Mouse (Mus musculus) CH12.LX (cell line): ENCODE data around the gene Fbrsl1. TPM values are rescaled to one million over a fixed set of nuclear protein-coding genes. Genes with fewer than 3 reads are reported as not detected.

Source experiments
- DNase-seq: peaks from one replicate; pipeline ENCODE4 v3.0.0-alpha.2; 2013; ENCODE audit errors: extremely low read depth
- H3K27ac ChIP-seq: 2 replicates; pipeline ENCODE4 v1.5.1; 2012; ENCODE audit warnings: low read depth, mild to moderate bottlenecking, control low read depth, moderate library complexity; ENCODE audit not compliant: insufficient read depth
- H3K27me3 ChIP-seq: replicated peaks from 2 replicates; pipeline ENCODE3; 2012; ENCODE audit warnings: inconsistent platforms
- H3K36me3 ChIP-seq, 2 experiments: replicated peaks in 1 of 2; 2 replicates each; pipeline versions ENCODE3 to v1.6.1; 2012; ENCODE audit warnings: inconsistent platforms in 1 of 2, low read length in 1 of 2, mild to moderate bottlenecking in 1 of 2, mixed read lengths in 1 of 2, moderate library complexity in 1 of 2; ENCODE audit not compliant: control insufficient read depth in 1 of 2, insufficient read depth in 1 of 2
- H3K4me1 ChIP-seq, 2 experiments: 2 replicates each; pipeline ENCODE4 v1.6.1; 2012; ENCODE audit warnings: inconsistent platforms in 1 of 2, moderate library complexity in 1 of 2; ENCODE audit not compliant: insufficient read depth in 2 of 2, control insufficient read depth in 1 of 2
- H3K4me2 ChIP-seq: 2 replicates; pipeline ENCODE4 v1.6.1; 2012; ENCODE audit warnings: low read depth, mild to moderate bottlenecking, control low read depth; ENCODE audit not compliant: poor library complexity, insufficient read depth, severe bottlenecking
- H3K4me3 ChIP-seq, 3 experiments: fragments of 150-350 bp in 1 of 3; sonication (generic) in 1 of 3; replicated peaks in 1 of 3; 2 replicates each; pipeline versions ENCODE3 to v1.5.1; 2011 to 2012; ENCODE audit warnings: low read depth in 2 of 3, low read length in 2 of 3, mild to moderate bottlenecking in 2 of 3, moderate library complexity in 2 of 3, control low read depth in 1 of 3, improper control_type of control experiment in 1 of 3, inconsistent platforms in 1 of 3, mixed read lengths in 1 of 3; ENCODE audit not compliant: poor library complexity in 1 of 3
- H3K79me2 ChIP-seq: replicated peaks from 2 replicates; pipeline ENCODE4 v1.6.1; 2012; ENCODE audit warnings: mild to moderate bottlenecking, moderate library complexity; ENCODE audit not compliant: control insufficient read depth, poor library complexity, insufficient read depth, severe bottlenecking; ENCODE audit errors: extremely low read depth
- H3K9ac ChIP-seq: 2 replicates; pipeline ENCODE4 v1.6.1; 2012; ENCODE audit warnings: low read depth, mild to moderate bottlenecking, control low read depth, moderate library complexity; ENCODE audit not compliant: insufficient read depth
- H3K9me3 ChIP-seq: replicated peaks from 2 replicates; pipeline ENCODE3; 2012; ENCODE audit warnings: low read length, inconsistent platforms, mixed read lengths
- BHLHE40 ChIP-seq: IDR thresholded peaks from 2 replicates; pipeline ENCODE4 v1.6.1; 2011; ENCODE audit warnings: mild to moderate bottlenecking, low read depth, low read length, improper control_type of control experiment
- CHD1 ChIP-seq: IDR thresholded peaks from 2 replicates; pipeline ENCODE4 v1.6.1; 2012; ENCODE audit warnings: low read depth, low read length, improper control_type of control experiment, inconsistent platforms
- CHD2 ChIP-seq: IDR thresholded peaks from 2 replicates; pipeline ENCODE4 v1.6.1; 2011; ENCODE audit warnings: low read length, improper control_type of control experiment
- EP300 ChIP-seq: IDR thresholded peaks from 2 replicates; pipeline ENCODE4 v1.6.1; 2011; ENCODE audit warnings: low read length, improper control_type of control experiment
- ETS1 ChIP-seq: conservative IDR thresholded peaks from 2 replicates; pipeline ENCODE4 v1.6.1; 2012; ENCODE audit warnings: low read depth, mild to moderate bottlenecking, inconsistent platforms, low read length, improper control_type of control experiment, moderate library complexity
- GABPA ChIP-seq: IDR thresholded peaks from 2 replicates; pipeline ENCODE4 v1.6.1; 2012; ENCODE audit warnings: low read depth, low read length, improper control_type of control experiment, inconsistent platforms; ENCODE audit not compliant: insufficient replicate concordance
- HCFC1 ChIP-seq: IDR thresholded peaks from 2 replicates; pipeline ENCODE4 v1.6.1; 2012; ENCODE audit warnings: low read depth, mild to moderate bottlenecking, inconsistent platforms, low read length, improper control_type of control experiment
- IRF4 ChIP-seq: IDR thresholded peaks from 2 replicates; pipeline ENCODE4 v1.6.1; 2014; ENCODE audit warnings: low read depth, mild to moderate bottlenecking, inconsistent platforms, low read length, improper control_type of control experiment
- JUN ChIP-seq: IDR thresholded peaks from 2 replicates; pipeline ENCODE4 v1.6.1; 2011; ENCODE audit warnings: low read depth, mild to moderate bottlenecking, low read length, improper control_type of control experiment, moderate library complexity; ENCODE audit not compliant: insufficient read depth
- JUND ChIP-seq: conservative IDR thresholded peaks from 2 replicates; pipeline ENCODE4 v1.6.1; 2011; ENCODE audit warnings: low read depth, low read length, improper control_type of control experiment
- MAFK ChIP-seq: IDR thresholded peaks from 2 replicates; pipeline ENCODE4 v1.6.1; 2011; ENCODE audit warnings: low read length, improper control_type of control experiment; ENCODE audit not compliant: insufficient replicate concordance
- MAX ChIP-seq: IDR thresholded peaks from 2 replicates; pipeline ENCODE4 v1.6.1; 2011; ENCODE audit warnings: low read length, improper control_type of control experiment
- MAZ ChIP-seq: IDR thresholded peaks from 2 replicates; pipeline ENCODE4 v1.6.1; 2012; ENCODE audit warnings: low read depth, mild to moderate bottlenecking, inconsistent platforms, low read length, improper control_type of control experiment, moderate library complexity
- MEF2A ChIP-seq: IDR thresholded peaks from 2 replicates; pipeline ENCODE4 v1.6.1; 2014; ENCODE audit warnings: low read depth, mild to moderate bottlenecking, inconsistent platforms, low read length, improper control_type of control experiment, borderline replicate concordance
- MXI1 ChIP-seq: IDR thresholded peaks from 2 replicates; pipeline ENCODE4 v1.6.1; 2011; ENCODE audit warnings: mild to moderate bottlenecking, low read depth, low read length, improper control_type of control experiment
- NRF1 ChIP-seq: IDR thresholded peaks from 2 replicates; pipeline ENCODE4 v1.6.1; 2014; ENCODE audit warnings: low read depth, mild to moderate bottlenecking, inconsistent platforms, low read length, improper control_type of control experiment, moderate library complexity
- PAX5 ChIP-seq: IDR thresholded peaks from 2 replicates; pipeline ENCODE4 v1.6.1; 2012; ENCODE audit warnings: low read length, inconsistent platforms, mixed read lengths
- POLR2AphosphoS2 ChIP-seq: IDR thresholded peaks from 2 replicates; pipeline ENCODE4 v1.6.1; 2011; ENCODE audit warnings: low read depth, low read length, improper control_type of control experiment
- RAD21 ChIP-seq: IDR thresholded peaks from 2 replicates; pipeline ENCODE4 v1.6.1; 2011; ENCODE audit warnings: low read depth, mild to moderate bottlenecking, low read length, improper control_type of control experiment, moderate library complexity
- SIN3A ChIP-seq: IDR thresholded peaks from 2 replicates; pipeline ENCODE4 v1.6.1; 2012; ENCODE audit warnings: low read length, improper control_type of control experiment, inconsistent platforms
- TBP ChIP-seq: conservative IDR thresholded peaks from 2 replicates; pipeline ENCODE4 v1.6.1; 2011; ENCODE audit warnings: low read depth, low read length, improper control_type of control experiment
- TCF12 ChIP-seq: IDR thresholded peaks from 2 replicates; pipeline ENCODE4 v1.6.1; 2014; ENCODE audit warnings: low read depth, mild to moderate bottlenecking, inconsistent platforms, low read length, improper control_type of control experiment
- UBTF ChIP-seq: IDR thresholded peaks from 2 replicates; pipeline ENCODE4 v1.6.1; 2012; ENCODE audit warnings: low read depth, mild to moderate bottlenecking, inconsistent platforms, low read length, improper control_type of control experiment, moderate library complexity
- ZC3H11A ChIP-seq: IDR thresholded peaks from 2 replicates; pipeline ENCODE4 v1.6.1; 2012; ENCODE audit warnings: low read depth, mild to moderate bottlenecking, inconsistent platforms, low read length, improper control_type of control experiment
- ZKSCAN1 ChIP-seq: IDR thresholded peaks from 2 replicates; pipeline ENCODE4 v1.6.1; 2012; ENCODE audit warnings: low read depth, inconsistent platforms, low read length, improper control_type of control experiment, borderline replicate concordance
- ZNF384 ChIP-seq: IDR thresholded peaks from 2 replicates; pipeline ENCODE4 v1.6.1; 2012; ENCODE audit warnings: low read depth, low read length, improper control_type of control experiment, inconsistent platforms
- dilution Hi-C: fragments of 300-500 bp; cut with MboI; formaldehyde crosslinking; loops from 2 replicates; pipeline ENCODE4 v1.14.3; 2020; ENCODE audit warnings: low sequenced_read_pairs; ENCODE audit not compliant: extremely low pct_unique_long_range_greater_than_20kb, extremely low pct_ligation_motif_present
- in situ Hi-C: fragments of 300-500 bp; cut with MboI; formaldehyde crosslinking; loops from 3 replicates; pipeline ENCODE4 v1.14.3; 2019; ENCODE audit warnings: low sequenced_read_pairs, low pct_ligation_motif_present, low pct_unique_long_range_greater_than_20kb, mixed read lengths
- polyA plus RNA-seq: library from polyadenylated mRNA; unstranded; fragments of >175 nt; gene quantifications from 2 replicates; pipeline ENCODE4 v1.2.1, GENCODE M21; 2012; ENCODE audit warnings: low read depth; ENCODE audit not compliant: insufficient read length
- total RNA-seq, 2 experiments: library from RNA; depleted of rRNA; stranded (reverse); fragments of 300-350 nt in 1 of 2; fragments of >200 nt in 1 of 2; gene quantifications; 2 replicates each; pipeline ENCODE4 v1.2.3; 2012 to 2014

The Fbrsl1 gene
- total and polyA plus RNA-seq, 3 experiments: 3.0 to 32.0 (median 9.8) TPM

DNA sequence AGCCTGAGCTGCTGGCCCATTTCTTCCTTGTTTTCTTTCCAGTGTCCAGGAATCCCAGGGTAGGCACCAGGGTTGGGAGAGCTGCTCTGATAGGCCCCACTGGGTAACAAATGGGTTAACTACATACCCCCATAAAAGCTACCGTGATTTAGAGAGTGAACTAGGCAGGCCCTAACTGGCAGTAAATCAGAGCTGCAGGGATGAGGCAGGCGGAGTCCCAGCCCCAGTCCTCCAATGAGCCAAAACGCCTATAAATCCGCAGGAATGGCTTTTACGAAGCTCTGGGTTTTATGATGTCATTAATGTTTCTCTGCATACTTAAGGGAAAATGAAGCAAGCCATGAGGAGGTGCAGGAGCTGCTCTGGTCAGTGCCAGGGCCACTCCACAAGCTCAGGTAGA lies 33.3 kb downstream of the Fbrsl1 start:
- H3K27me3 ChIP-seq: no peaks in the 10 kb centered on the region
- no peak overlapping the region for H3K4me2 ChIP-seq
- DNase-seq: no peak
- no peak overlapping the region for H3K4me3 ChIP-seq
- no peaks in the 10 kb centered on the region for H3K79me2 ChIP-seq
- no peak overlapping the region for H3K27ac ChIP-seq
- dilution Hi-C loops (no loop called here), in situ Hi-C loops (no loop called here)
- H3K4me1 ChIP-seq: peaks cover 8 to 39% of the 10 kb centered on the region in 2 experiments; a peak in 3 of 4 replicates
- H3K36me3 ChIP-seq: peaks cover 21 to 69% of the 10 kb centered on the region in 2 experiments
- no peaks in the 10 kb centered on the region for H3K9me3 ChIP-seq
- H3K9ac ChIP-seq: no peak overlapping the region
- TF ChIP-seq TBP (no peak), NRF1 (no peak), PAX5 (no peak), MAZ (no peak), HCFC1 (no peak), SIN3A (no peak), GABPA (no peak), ZKSCAN1 (no peak), JUND (no peak), MXI1 (no peak), TCF12 (no peak), CHD2 (no peak), POLR2AphosphoS2 (no peak), BHLHE40 (no peak), RAD21 (no peak), MEF2A (no peak), MAX (no peak), MAFK (no peak)

DNA sequence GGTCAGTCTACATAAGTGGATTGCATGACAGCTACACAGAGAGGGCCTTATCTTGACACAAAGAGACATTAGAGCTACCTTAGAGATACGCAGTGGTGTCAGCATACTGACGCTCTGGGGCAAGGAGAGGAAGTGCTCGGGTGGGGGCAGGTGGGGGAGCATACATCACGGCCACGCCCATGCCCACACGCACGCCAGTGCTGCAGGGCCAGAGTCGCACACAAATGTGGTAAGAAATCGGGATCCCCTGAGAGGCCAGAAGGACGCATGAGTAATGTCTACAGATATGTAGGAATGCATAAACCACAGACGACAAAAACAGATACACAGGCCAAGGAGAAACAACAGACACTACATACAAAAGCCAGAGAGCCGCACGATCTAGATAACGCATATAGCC lies 35.3 kb downstream of the Fbrsl1 start:
- Histone ChIP-seq H3K27ac (no peak overlapping the region), H3K27me3 (no peaks in the 10 kb centered on the region), H3K4me1 (peaks cover 5 to 32% of the 10 kb centered on the region in 2 experiments; a peak in 3 of 4 replicates), H3K9ac (no peak overlapping the region), H3K79me2 (no peaks in the 10 kb centered on the region), H3K9me3 (no peaks in the 10 kb centered on the region), H3K4me3 (no peak overlapping the region), H3K4me2 (no peak overlapping the region), H3K36me3 (peaks cover 25 to 79% of the 10 kb centered on the region in 2 experiments)
- in situ Hi-C loops: no loop called here
- TF ChIP-seq TCF12 (no peak), SIN3A (no peak), JUN (no peak), MXI1 (no peak), IRF4 (no peak), UBTF (no peak), EP300 (no peak), CHD1 (no peak), RAD21 (no peak), ZKSCAN1 (no peak), PAX5 (no peak), ZC3H11A (no peak), ETS1 (no peak), TBP (no peak), BHLHE40 (no peak), ZNF384 (no peak)
- DNase-seq: no peak
- dilution Hi-C loops: no loop called here
